Mouse (Mus musculus) embryonic facial prominence, embryonic 11.5 days (tissue): Measurements from ENCODE around the gene Fam186a. TPM values are rescaled to one million over a fixed set of nuclear protein-coding genes. Genes with fewer than 3 reads are reported as not detected.
A peak's percentile ranks its signal among the peaks of the same experiment; 100 is the strongest.
"Not testable (repeated sequence)": the region's sequence is repeated elsewhere in the genome, so short reads cannot be mapped to it uniquely, and the experiment has no call there.

ENCODE experiments used
- ATAC-seq: fragments of 200-750 bp; cut with Nextera tagmentation; replicated peaks from 2 replicates; pipeline ENCODE4 v1.8.0; 2017; ENCODE audit warnings: low read depth; ENCODE audit not compliant: insufficient number of reproducible peaks, low FRiP score, low TSS enrichment
- DNase-seq: peaks from one replicate; pipeline ENCODE4 v3.0.0-alpha.2; 2015; ENCODE audit warnings: low spot score
- H3K27ac ChIP-seq: fragments of 300-500 bp; sonication (generic); replicated peaks from 2 replicates; pipeline ENCODE4 v1.5.1; 2014; ENCODE audit warnings: mild to moderate bottlenecking, low read depth, low read length, control low read depth
- H3K27me3 ChIP-seq: fragments of 300-500 bp; sonication (generic); 2 replicates; pipeline ENCODE4 v1.6.1; 2014; ENCODE audit warnings: mild to moderate bottlenecking, low read length, moderate library complexity, mixed read lengths; ENCODE audit not compliant: control insufficient read depth, insufficient read depth
- H3K36me3 ChIP-seq: fragments of 300-500 bp; sonication (generic); replicated peaks from 2 replicates; pipeline ENCODE4 v1.6.1; 2014; ENCODE audit warnings: low read depth, mild to moderate bottlenecking, low read length, moderate library complexity, mixed read lengths; ENCODE audit not compliant: control insufficient read depth, insufficient read depth
- H3K4me1 ChIP-seq: fragments of 300-500 bp; sonication (generic); 2 replicates; pipeline ENCODE4 v1.6.1; 2014; ENCODE audit warnings: low read length, mixed read lengths; ENCODE audit not compliant: control insufficient read depth, insufficient read depth
- H3K4me2 ChIP-seq: fragments of 300-500 bp; sonication (generic); 2 replicates; pipeline ENCODE4 v1.6.1; 2014; ENCODE audit warnings: low read depth, mild to moderate bottlenecking, control low read depth, low read length, moderate library complexity
- H3K4me3 ChIP-seq: fragments of 300-500 bp; sonication (generic); 2 replicates; pipeline ENCODE4 v1.5.1; 2014; ENCODE audit warnings: low read depth, low read length, control low read depth
- H3K9ac ChIP-seq: fragments of 300-500 bp; sonication (generic); replicated peaks from 2 replicates; pipeline ENCODE4 v1.6.1; 2014; ENCODE audit warnings: mild to moderate bottlenecking, control low read depth, low read length
- H3K9me3 ChIP-seq: fragments of 300-500 bp; sonication (generic); replicated peaks from 2 replicates; pipeline ENCODE4 v1.6.1; 2016; ENCODE audit warnings: mild to moderate bottlenecking, low read length, inconsistent platforms, mixed read lengths; ENCODE audit not compliant: control insufficient read depth
- WGBS: fragments of 180-500 bp; shearing (Covaris S2); extraction: QIAGEN DNeasy Blood & Tissue Kit; methylation state at CpG from one replicate; pipeline ENCODE4 v1.1.7; 2014; 5-methylcytosine and 5-hydroxymethylcytosine counted together
- polyA plus RNA-seq: library from polyadenylated mRNA; unstranded; fragments of >200 nt; fragmentation: Nextera tagmentation; extraction: Ambion mirVana; gene quantifications from 2 replicates; pipeline ENCODE4 v1.2.1, GENCODE M21; 2014

The Fam186a gene
- polyA plus RNA-seq, 1 experiment from 2014 or later = not detected

DNA sequence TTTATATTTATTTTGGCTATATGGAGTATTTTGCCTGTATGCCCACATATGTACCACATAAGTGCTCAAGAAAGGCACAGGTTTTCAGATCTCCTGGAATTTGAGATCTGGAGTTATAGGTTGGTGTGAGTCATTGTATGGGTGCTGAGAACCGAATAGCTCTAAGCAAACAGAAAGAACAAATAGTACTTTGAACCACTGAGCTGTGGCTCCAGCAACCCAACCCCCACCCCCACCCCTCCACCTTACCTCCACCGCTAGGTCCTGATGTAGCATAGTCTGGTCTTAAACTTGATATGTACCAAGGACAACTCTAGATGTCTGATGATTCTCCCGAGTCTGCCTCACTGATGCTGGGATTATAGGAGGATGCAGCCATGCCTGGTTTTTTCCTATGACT, 49.6 kb downstream of the Fam186a start:
- H3K4me1 ChIP-seq = no peaks in the 10 kb centered on the region
- H3K27me3 ChIP-seq = no peaks in the 10 kb centered on the region
- H3K4me2 ChIP-seq = no peak overlapping the region
- no peak for ATAC-seq
- H3K4me3 ChIP-seq = no peak overlapping the region
- no peaks in the 10 kb centered on the region for H3K36me3 ChIP-seq
- H3K27ac ChIP-seq = no peak overlapping the region
- no peaks in the 10 kb centered on the region for H3K9me3 ChIP-seq
- H3K9ac ChIP-seq = no peak overlapping the region
- no peak for DNase-seq
- WGBS = 78% methylated on average over 3 of the region's 3 CpGs

DNA sequence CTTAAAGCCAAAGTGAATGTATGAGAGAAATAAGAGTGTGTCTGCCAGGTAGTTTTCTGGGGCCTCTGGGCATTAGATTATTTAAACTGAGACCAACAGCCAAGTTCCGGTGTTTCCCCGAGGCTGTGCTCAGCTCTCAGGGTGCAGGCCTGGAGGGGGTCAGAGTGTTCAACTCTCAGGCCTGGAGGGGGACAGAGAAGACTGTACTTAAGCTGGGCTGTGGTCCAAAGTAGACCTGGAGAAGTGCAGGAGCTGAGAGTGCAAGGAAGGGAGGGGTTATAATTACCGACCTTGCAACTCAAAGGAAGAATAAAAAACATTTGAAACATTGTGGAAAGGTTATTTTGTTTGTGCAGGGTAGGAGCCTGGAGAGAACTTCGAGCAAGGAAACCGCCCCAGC, 52.2 kb downstream of the Fam186a start:
- H3K4me2 ChIP-seq = no peak overlapping the region
- no peaks in the 10 kb centered on the region for H3K27me3 ChIP-seq
- no peak overlapping the region for H3K27ac ChIP-seq
- no peak overlapping the region for H3K9ac ChIP-seq
- 79% methylated on average over 5 of the region's 5 CpGs for WGBS
- H3K4me1 ChIP-seq = no peaks in the 10 kb centered on the region
- no peaks in the 10 kb centered on the region for H3K9me3 ChIP-seq
- ATAC-seq (no peak), DNase-seq (no peak)
- no peak overlapping the region for H3K4me3 ChIP-seq
- no peaks in the 10 kb centered on the region for H3K36me3 ChIP-seq

DNA sequence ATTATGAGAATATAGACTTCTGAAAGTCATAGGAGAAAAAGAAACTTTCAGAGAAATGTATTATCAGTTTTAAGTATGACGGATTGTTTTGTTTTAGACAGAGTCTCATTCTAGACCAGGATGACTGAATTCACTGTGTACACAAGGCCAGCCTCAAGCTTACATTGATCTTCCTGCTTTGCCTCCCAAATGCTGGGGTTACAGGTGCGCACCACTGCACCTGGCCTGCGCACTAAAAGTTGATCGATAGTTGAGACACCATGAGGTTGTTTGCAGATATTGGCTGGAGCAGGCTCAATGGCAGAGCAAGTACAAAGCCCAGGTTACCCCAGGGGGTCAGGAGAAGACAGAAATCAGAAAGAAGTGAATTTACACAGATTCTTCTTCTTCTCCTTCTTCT, 55.1 kb downstream of the Fam186a start:
- Histone ChIP-seq H3K4me3 (no peak overlapping the region), H3K4me2 (no peak overlapping the region), H3K36me3 (no peaks in the 10 kb centered on the region), H3K27me3 (no peaks in the 10 kb centered on the region), H3K9me3 (no peaks in the 10 kb centered on the region), H3K4me1 (no peaks in the 10 kb centered on the region), H3K27ac (no peak overlapping the region), H3K9ac (no peak overlapping the region)
- ATAC-seq = no peak
- WGBS = 91% methylated on average over 4 of the region's 4 CpGs
- DNase-seq = no peak

DNA sequence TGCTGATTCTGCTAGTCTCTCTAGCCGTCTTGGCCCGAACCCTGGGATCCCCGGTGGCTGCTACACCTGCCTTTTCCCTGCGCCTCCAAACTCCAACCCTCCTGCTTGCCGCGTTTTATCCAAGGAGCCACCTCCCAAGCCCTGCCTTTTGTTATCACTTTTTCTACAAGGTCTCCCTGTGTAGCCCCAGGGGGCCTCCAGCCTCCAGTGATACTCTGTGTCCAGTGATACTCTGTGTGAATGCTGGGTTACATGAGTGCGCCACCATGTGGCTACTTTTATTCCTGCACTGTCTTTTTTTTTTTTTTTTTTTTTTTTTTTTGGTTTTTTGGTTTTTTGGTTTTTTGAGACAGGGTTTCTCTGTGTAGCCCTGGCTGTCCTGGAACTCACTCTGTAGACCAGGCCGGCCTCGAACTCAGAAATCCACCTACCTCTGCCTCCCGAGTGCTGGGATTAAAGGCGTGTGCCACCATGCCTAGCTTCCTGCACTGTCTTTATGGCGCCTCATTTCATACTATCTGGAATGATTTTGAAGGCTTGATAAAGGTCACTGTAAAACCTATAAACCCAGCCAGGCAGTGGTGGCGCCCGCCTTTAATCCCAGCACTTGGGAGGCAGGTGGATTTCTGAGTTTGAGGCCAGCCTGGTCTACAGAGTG, 57.4 kb downstream of the Fam186a start:
- not testable (repeated sequence) for H3K36me3 ChIP-seq, H3K9me3 ChIP-seq, H3K27me3 ChIP-seq, H3K4me3 ChIP-seq, H3K4me2 ChIP-seq, H3K9ac ChIP-seq, H3K4me1 ChIP-seq, H3K27ac ChIP-seq
- DNase-seq (peak; percentile 68), ATAC-seq (peak; percentile 56; the same call in 1 of the 2 replicates)
- WGBS = 43% methylated on average over 14 of the region's 14 CpGs

DNA sequence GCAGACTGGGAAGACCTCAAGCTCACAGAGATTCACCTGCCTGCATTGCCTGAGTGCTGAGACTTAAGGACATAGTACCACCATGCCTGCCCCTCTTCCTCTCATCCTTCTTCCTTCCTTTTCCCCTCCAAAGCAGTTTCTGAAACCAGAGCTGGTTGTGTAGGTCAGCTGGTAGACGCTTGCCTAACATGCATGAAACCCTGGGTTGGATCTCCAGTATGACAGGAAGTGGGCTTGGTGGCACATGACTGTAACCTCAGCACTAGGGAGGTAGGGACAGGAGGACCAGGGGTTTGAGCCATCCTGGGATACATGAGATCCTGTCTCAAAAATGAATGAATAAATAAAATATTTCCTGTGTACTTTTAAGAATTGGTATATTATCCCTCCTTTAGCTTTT, 59.3 kb downstream of the Fam186a start:
- Histone ChIP-seq H3K36me3 (no peaks in the 10 kb centered on the region), H3K27ac (no peak overlapping the region), H3K9ac (no peak overlapping the region), H3K27me3 (no peaks in the 10 kb centered on the region), H3K4me1 (no peaks in the 10 kb centered on the region), H3K4me3 (no peak overlapping the region), H3K4me2 (no peak overlapping the region), H3K9me3 (no peaks in the 10 kb centered on the region)
- DNase-seq (no peak), ATAC-seq (no peak)
- 72% methylated on average over 1 of the region's 1 CpGs for WGBS

DNA sequence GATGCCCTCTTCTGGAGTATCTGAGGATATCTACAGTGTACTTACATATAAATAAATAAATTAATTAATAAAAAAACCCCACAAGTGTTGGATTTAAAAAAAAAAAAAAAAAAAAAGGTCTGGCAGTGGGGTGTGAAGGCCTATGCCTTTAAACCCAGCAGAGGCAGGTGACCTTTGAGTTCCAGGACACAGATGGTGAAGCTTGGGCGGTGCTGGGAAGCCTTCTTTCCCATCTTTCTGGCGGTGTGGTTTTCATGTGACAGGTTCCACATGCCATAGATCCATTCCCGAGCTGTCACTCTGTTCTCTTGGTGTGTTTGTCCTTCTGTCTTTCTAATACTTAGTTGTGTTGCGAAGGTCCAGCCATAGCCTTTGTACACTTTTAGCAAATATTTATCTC, 59.8 kb downstream of the Fam186a start:
- Histone ChIP-seq H3K27me3 (no peaks in the 10 kb centered on the region), H3K4me1 (no peaks in the 10 kb centered on the region), H3K27ac (no peak overlapping the region), H3K4me2 (no peak overlapping the region), H3K4me3 (no peak overlapping the region), H3K36me3 (no peaks in the 10 kb centered on the region), H3K9me3 (no peaks in the 10 kb centered on the region), H3K9ac (no peak overlapping the region)
- no peak for DNase-seq
- no peak for ATAC-seq
- 78% methylated on average over 4 of the region's 4 CpGs for WGBS

DNA sequence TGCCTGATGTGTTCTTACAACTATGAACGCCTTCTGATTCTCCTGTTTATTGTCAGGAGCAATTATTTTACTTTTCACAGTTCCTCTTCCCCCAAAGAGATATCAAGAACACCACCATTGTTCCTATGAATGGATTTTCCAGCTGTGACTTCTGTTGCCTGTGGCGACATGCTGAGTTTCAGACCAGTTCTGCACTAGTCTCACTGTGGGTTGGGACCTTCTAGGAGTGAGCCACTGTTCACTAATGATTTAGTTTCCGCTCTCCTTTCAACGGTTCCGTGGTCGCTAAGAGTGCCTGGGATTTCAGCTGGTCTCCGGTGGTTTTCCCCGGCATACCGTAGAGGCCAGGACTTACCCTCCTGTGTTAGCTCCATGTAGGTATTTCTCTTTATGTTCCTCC, 62.0 kb downstream of the Fam186a start:
- Histone ChIP-seq H3K4me2 (no peak overlapping the region), H3K4me3 (no peak overlapping the region), H3K27me3 (no peaks in the 10 kb centered on the region), H3K9ac (no peak overlapping the region), H3K4me1 (no peaks in the 10 kb centered on the region), H3K36me3 (no peaks in the 10 kb centered on the region), H3K27ac (no peak overlapping the region), H3K9me3 (no peaks in the 10 kb centered on the region)
- WGBS = 86% methylated on average over 9 of the region's 9 CpGs
- ATAC-seq (no peak), DNase-seq (no peak)

DNA sequence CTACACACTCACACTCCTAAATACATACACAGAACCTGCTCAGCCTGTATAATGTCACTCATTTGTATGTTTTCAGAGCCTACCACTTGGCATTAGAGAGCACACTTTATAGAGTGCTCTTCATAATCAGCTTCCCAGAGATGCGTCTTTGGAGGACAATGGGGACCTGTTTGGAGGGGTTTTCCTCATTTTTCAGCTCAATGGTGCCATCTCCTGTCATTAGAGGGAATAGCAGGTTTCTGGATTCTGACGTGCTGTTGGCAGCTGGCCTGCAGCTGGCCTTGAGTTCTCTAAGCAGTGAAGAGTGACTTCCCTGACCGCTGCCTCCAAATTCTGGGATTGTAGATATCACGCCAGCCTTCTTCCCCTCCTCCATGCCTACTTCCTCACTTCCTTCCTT, 62.5 kb downstream of the Fam186a start:
- no peak for ATAC-seq
- H3K27me3 ChIP-seq = no peaks in the 10 kb centered on the region

More for the DNA sequence above, 62.5 kb downstream of the Fam186a start:
- Histone ChIP-seq H3K4me3 (no peak overlapping the region), H3K4me2 (no peak overlapping the region), H3K9ac (no peak overlapping the region), H3K27ac (no peak overlapping the region), H3K9me3 (no peaks in the 10 kb centered on the region), H3K36me3 (no peaks in the 10 kb centered on the region), H3K4me1 (no peaks in the 10 kb centered on the region)
- DNase-seq = peak; percentile 89
- WGBS = 9% methylated on average over 4 of the region's 4 CpGs
